Mouse (Mus musculus) megakaryocyte-erythroid progenitor cell, adult 5-6 weeks (primary cell): ENCODE results near the gene Gm17509. TPM values are rescaled to one million over a fixed set of nuclear protein-coding genes. Genes with fewer than 3 reads are reported as not detected.
A peak's percentile ranks its signal among the peaks of the same experiment; 100 is the strongest.
"Not testable (repeated sequence)": the region's sequence is repeated elsewhere in the genome, so short reads cannot be mapped to it uniquely, and the experiment has no call there.

ENCODE experiments used
- ATAC-seq: replicated peaks from 2 replicates; pipeline ENCODE4 v1.8.0; 2016; ENCODE audit warnings: mild to moderate bottlenecking, inconsistent platforms; ENCODE audit not compliant: severe bottlenecking, poor library complexity, low FRiP score, low TSS enrichment
- total RNA-seq, 2 experiments: library from RNA; stranded (forward) in 1 of 2; stranded (reverse) in 1 of 2; fragments of 200-1000, 215-1000 nt in 1 of 2; fragments of >200 nt in 1 of 2; fragmentation: Nextera tagmentation in 1 of 2; gene quantifications; 2 replicates each; pipeline ENCODE4 v1.2.3; 2014 to 2017

Gm17509 gene
- total RNA-seq, 2 experiments from 2014 or later = not detected

GRCm38 (mm10) chr13:117215481-117215880, 5.4 kb downstream of the Gm17509 start:
- ATAC-seq = no peak

GRCm38 (mm10) chr13:117211386-117211875, 9.4 kb downstream of the Gm17509 start:
- ATAC-seq = peak; percentile 53

- 0 out of 2 replicates have a peak, but pooled peaks have one; percentile 38 for ATAC-seq
Observed at GRCm38 (mm10) chr13:117208236-117208635, 12.6 kb downstream of the Gm17509 start, which contains the start of gene Emb. Gene Emb (plus strand): TSS chr13:117208536.

GRCm38 (mm10) chr13:117206066-117206465, 14.8 kb downstream of the Gm17509 start:
- ATAC-seq = no peak

- no peak for ATAC-seq
Observed at GRCm38 (mm10) chr13:117204685-117205084, 16.2 kb downstream of the Gm17509 start.

- peak; percentile 53; the same call in 1 of the 2 replicates for ATAC-seq
Observed at GRCm38 (mm10) chr13:117202755-117203471, 18.0 kb downstream of the Gm17509 start.

- peak; percentile 71; the same call in 1 of the 2 replicates for ATAC-seq
Observed at GRCm38 (mm10) chr13:117198402-117199083, 22.3 kb downstream of the Gm17509 start.

GRCm38 (mm10) chr13:117197666-117198065, 23.2 kb downstream of the Gm17509 start:
- no peak for ATAC-seq

GRCm38 (mm10) chr13:117195569-117196495, 25.0 kb downstream of the Gm17509 start:
- ATAC-seq = peak; percentile 52

- ATAC-seq = no peak
Observed at GRCm38 (mm10) chr13:117193422-117193983, 27.4 kb downstream of the Gm17509 start.

GRCm38 (mm10) chr13:117192161-117192560, 28.7 kb downstream of the Gm17509 start:
- no peak for ATAC-seq

- ATAC-seq = no peak
Observed at GRCm38 (mm10) chr13:117185329-117185728, 35.5 kb downstream of the Gm17509 start.

- ATAC-seq = no peak
Observed at GRCm38 (mm10) chr13:117183288-117183687, 37.6 kb downstream of the Gm17509 start.

- not testable (repeated sequence) for ATAC-seq
Observed at GRCm38 (mm10) chr13:117180912-117181311, 40.0 kb downstream of the Gm17509 start.

Other genes with a start within 250 kb of the Gm17509 start
- gene Parp8, start 195.5 kb downstream of the Gm17509 start, total RNA-seq (2014; fragmentation: Nextera tagmentation) = 8.5 and 10.3 TPM in 2 replicates
- 8.7 and 9.2 TPM in 2 replicates for gene Parp8, start 195.5 kb downstream of the Gm17509 start, total RNA-seq (2017)
- 3.2 and 9.8 TPM in 2 replicates for gene Emb, start 12.5 kb downstream of the Gm17509 start, total RNA-seq (2014; fragmentation: Nextera tagmentation)
- 8.6 and 12.8 TPM in 2 replicates for gene Emb, start 12.5 kb downstream of the Gm17509 start, total RNA-seq (2017)